Mouse (Mus musculus) lung, adult 10 weeks (tissue): ENCODE data around the gene Tnfrsf13b. TPM values are rescaled to one million over a fixed set of nuclear protein-coding genes. Genes with fewer than 3 reads are reported as not detected.

ENCODE experiments used
- polyA plus RNA-seq: library from polyadenylated mRNA; stranded (reverse); fragments of 350-450 nt; fragmentation: Illumina TruSeq; extraction: RNeasy Lipid Tissue Mini Kit (QIAGEN cat#74804); gene quantifications from one replicate; pipeline ENCODE4 v1.2.3, GENCODE M21; 2014; ENCODE audit warnings: low read depth, low replicate concordance; ENCODE audit not compliant: insufficient read depth

The Tnfrsf13b gene
- polyA plus RNA-seq = 6.8 TPM

DNA sequence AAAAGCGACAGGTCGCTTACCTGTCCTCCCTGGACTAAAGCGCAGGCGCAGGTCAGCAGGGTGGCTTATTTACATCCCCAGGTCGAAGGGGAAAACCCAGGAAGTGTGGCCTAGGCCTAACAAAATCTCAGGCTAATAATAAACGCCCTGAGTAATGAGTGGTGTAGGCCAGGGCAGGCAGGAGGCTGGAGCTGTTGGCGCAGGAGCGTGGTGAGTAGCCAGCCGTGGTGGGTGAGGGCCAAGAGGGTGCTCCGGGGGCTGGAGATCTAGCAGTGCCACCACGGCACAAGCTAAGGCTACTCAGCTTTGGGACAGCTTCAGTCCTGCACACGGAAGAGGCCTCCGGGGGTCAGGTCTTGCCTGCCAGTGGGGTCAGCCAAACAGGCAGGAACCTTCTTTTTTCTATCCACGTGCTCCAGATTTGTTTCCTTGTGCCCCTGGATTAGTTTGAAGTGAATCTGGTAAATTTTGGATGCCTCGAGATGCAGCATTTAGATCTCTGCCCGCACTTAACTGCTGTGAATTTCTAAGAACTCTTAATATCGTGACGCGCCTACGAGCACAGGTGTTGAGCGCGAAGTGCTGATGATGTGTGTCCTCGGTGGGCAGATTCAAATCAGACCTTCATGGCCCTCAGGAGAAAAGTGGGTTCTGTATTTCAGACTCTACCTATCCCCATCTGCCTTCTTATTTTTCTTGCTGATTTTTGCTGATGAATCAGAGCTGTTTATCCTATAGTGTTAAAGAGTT is at the start of gene Tnfrsf13b:
Gene Tnfrsf13b (plus strand): TSS at position 150 of the 750 bp plus-strand sequence.

DNA sequence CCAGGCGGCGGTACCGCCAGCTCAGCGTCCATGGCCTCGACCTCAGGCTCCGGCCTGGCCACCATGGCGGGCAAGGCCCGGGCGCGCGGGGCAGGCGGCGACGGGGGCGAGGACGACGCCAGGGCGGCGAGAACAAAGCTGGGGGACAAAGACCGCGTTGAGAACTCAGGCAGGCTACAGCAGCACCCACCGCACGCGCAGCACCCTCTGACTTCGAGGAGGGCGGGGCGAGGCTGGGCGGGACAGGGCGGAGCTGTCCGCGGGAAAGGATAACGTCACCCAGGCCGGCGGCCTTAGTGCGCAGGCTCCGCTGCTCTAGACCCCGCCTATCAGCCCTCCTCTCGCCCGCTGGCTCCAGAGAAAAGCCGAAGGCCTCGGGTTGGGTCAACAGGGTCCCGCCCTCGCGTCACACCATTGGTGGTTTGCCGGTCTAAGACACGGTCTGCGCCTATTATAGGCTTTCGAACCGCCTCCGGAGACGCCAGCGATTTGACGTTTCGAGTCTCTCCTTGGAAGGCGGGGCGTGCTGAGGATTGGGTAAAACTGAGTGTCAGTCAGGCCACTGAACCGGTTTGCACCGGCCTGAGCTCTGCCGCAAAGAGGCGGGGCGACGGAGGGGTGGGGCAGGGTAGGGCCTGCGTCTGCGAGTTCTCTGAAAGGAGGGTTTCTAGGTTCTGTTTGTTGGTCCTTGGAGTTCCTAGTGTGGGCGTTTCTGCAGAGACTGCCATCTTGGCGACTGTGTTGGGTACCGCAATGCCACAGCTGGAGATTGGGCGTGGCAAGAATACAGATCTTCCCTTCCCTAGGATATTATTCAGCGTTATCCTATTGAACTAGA is 48.5 kb downstream of the Tnfrsf13b start, which contains the start of gene Usp22:
Gene Usp22 (minus strand): TSS at position 235 of the 838 bp plus-strand sequence.

Other genes with a start within 250 kb of the Tnfrsf13b start
- 30.1 TPM for gene Tmem11, start 247.5 kb upstream of the Tnfrsf13b start, polyA plus RNA-seq
- gene Natd1, start 212.0 kb upstream of the Tnfrsf13b start, polyA plus RNA-seq = 7.1 TPM
- 50.3 TPM for gene Map2k3, start 194.7 kb upstream of the Tnfrsf13b start, polyA plus RNA-seq
- gene Kcnj12, start 104.2 kb upstream of the Tnfrsf13b start, polyA plus RNA-seq = 1.0 TPM
- 13.8 TPM for gene Usp22, start 48.3 kb downstream of the Tnfrsf13b start, polyA plus RNA-seq
- gene Aldh3a1, start 80.8 kb downstream of the Tnfrsf13b start, polyA plus RNA-seq = 31.6 TPM
- gene Aldh3a2, start 140.7 kb downstream of the Tnfrsf13b start, polyA plus RNA-seq = 51.0 TPM
- 0.24 TPM for gene Slc47a2, start 216.1 kb downstream of the Tnfrsf13b start, polyA plus RNA-seq